Mouse (Mus musculus): Measurements from ENCODE around the gene Haus5.

Haus5 gene

DNA sequence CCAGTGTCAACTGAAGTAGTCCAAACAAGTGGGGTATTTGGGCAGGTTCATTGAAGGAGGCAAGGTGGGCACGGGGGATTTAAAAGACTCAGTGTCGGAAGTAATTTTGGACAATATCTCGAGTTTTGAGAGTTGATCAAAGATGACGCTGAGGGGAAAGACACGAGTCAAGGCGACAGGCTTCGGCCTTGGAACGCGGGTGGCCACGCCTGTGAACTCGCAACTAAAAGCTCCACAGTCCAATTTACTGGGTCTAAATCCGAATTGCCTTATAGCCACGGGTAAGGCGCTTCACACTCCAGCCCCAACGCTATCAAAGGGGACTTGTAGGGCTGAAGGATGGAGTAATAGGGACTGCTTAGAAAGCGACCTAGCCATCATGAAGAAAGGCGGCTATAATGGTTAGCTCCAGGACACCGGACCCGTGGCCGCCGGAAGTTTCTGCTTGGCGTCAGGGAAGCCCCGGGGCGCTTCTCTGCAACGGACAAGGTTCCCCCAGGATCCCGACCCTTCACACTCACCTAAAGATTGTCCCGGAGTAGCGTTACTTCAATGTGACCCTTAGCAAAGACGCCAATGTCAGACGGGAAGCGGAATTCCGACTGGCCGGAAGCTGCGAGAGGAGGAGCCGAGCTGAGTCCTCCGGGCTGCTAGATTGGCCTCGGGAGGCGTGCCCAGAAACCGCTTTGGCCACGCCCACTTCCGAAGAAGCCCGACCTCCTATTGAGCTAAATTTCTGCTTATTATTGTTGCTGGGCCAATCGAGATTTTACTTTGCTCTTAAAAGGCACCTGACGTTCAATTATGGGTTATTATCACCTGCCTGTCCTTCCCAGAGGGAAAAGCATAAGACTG is 39.0 kb downstream of the Haus5 start, which contains the start of gene Cox6b1:
TSS of gene Cox6b1 (minus strand) at position 622 of the 855 bp plus-strand sequence.
- ATAC-seq (ENCODE audit: low TSS enrichment) = peak; percentile 97

GRCm38 (mm10) chr7:30619202-30619601 is 45.6 kb downstream of the Haus5 start:
- ATAC-seq (ENCODE audit: low TSS enrichment) = no peak

DNA sequence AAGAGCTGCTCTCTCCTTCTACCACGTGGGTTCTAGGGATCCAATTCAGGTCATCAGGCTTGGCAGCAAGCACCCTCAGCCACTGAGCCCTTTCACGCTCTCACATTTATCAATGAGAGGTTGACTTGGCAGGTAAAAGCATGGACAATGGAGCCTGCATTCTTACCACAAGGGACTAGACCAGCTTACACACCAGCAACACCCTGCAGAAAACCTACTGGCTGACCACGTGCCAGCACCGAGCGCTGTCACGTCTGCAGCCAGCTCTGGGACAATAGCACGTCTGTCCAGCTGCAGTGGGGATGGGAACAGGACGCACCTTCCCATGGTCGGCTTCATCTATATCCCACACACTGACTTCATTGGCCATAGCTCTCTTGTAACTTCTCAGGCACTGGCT is 46.1 kb downstream of the Haus5 start:
- ATAC-seq (ENCODE audit: low TSS enrichment) = no peak

GRCm38 (mm10) chr7:30615049-30615760 is 49.6 kb downstream of the Haus5 start:
- no peak for ATAC-seq (ENCODE audit: low TSS enrichment)

- ATAC-seq (ENCODE audit: low TSS enrichment) = no peak
These were observed 50.3 kb downstream of the Haus5 start for GRCm38 (mm10) chr7:30614454-30614853.

- no peak for ATAC-seq (ENCODE audit: low TSS enrichment)
These were observed 51.2 kb downstream of the Haus5 start for GRCm38 (mm10) chr7:30613529-30614112.

- ATAC-seq (ENCODE audit: low TSS enrichment) = no peak
These were observed 52.0 kb downstream of the Haus5 start, which contains the start of gene Upk1a for GRCm38 (mm10) chr7:30612654-30613402. Upk1a (minus strand) TSS chr7:30612847.

DNA sequence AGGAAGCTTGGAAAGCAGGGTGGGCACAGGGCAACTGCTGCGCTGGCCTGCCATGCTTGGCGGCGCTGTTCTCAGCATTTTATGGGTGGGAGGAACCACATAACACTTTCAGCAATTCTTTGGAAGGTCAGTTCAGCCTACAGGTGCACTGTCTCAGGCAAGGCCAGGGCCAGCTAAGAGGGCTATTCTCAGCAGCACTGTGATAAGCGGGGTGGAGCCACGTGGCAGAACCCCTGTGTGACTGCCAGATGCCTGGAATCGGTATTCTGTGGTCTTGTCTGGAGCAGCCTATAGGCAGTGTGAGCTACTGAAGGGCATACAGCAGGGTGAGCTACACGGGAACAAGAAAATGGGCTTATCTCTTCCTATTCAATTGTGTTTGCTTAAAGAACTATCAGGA is 54.8 kb downstream of the Haus5 start:
- no peak for ATAC-seq (ENCODE audit: low TSS enrichment)

DNA sequence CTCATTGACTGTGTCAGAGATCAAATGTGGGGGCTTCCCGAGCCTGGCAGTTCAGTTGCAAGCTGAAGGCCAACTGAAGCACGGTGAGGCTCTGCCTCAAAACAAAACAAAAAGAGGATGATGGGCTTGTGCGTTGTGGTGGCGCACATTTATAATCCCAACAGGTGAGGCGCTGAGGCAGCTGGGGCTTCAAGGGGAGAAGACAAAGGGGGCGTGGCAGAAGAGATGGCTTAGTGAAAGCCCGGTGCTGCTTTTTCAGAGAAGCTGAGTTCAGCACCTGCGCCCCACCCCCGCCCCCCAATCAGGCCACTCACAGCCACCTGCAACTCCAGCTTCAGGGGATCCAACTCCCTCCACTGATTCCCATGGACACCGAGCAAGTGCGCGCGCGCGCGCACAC is 56.3 kb downstream of the Haus5 start:
- no peak for ATAC-seq (ENCODE audit: low TSS enrichment)

- no peak for ATAC-seq (ENCODE audit: low TSS enrichment)
These were observed 57.0 kb downstream of the Haus5 start for GRCm38 (mm10) chr7:30607706-30608309.

GRCm38 (mm10) chr7:30604944-30605343 is 59.9 kb downstream of the Haus5 start:
- no peak for ATAC-seq (ENCODE audit: low TSS enrichment)

DNA sequence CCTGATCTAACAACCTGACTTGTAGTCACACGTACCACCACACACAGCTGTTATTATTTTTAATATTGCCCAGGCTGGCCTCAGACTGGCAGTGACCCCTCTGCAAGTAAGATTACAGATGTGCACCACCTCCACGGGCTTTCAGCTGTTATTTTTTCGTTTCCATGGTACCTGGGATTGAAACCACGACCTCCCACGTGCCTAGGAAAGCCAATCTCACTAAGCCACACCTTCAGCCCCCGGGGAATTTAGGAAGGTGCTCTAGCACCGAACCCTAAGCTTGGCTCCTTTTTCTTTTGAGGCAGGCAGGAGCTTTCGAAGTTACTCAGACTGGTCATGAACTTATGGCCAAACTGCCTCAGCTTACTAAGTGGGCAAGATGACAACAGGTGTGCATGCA is 60.4 kb downstream of the Haus5 start:
- ATAC-seq (ENCODE audit: low TSS enrichment) = no peak
